Mouse (Mus musculus) bone marrow macrophage, adult 2 months (primary cell): Measurements from ENCODE around the gene Ext2.

Source experiments
- CTCF ChIP-seq: IDR thresholded peaks from 2 replicates; pipeline ENCODE4 v1.5.1; 2012; ENCODE audit warnings: low read depth, mild to moderate bottlenecking, low read length, moderate library complexity
- POLR2A ChIP-seq: IDR thresholded peaks from 2 replicates; pipeline ENCODE4 v1.6.1; 2012; ENCODE audit warnings: mild to moderate bottlenecking, low read depth, low read length, borderline replicate concordance

DNA sequence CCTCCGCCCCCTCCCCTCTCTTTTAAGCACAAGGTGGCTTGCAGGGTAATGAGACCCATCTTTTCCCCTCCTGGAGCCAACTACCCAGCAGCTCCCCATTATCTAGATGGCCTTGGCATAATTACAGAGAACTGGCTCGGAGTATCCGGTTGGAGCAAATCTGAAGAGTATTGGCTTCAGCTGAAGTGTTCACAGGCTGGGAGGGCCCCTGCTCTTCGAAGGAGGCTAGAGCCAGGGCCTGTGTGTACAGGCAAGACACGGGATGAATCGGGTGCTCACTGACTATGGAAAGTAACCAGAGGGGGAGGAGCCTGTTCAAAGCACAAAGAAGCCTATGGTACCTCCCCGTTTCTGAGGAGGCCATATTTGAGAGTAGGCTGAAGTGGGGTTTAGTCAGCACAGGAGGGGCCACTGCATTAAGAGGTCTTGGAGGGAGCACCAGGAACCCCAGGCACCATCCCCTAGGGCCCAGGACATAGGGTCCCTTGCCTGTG, 46.8 kb upstream of the Ext2 start, which contains the start of gene Accsl:
- TF ChIP-seq CTCF (no peak), POLR2A (no peak)
